Mouse (Mus musculus) layer of hippocampus, adult 2 months (tissue): ENCODE results near the gene Gm42372. TPM values are rescaled to one million over a fixed set of nuclear protein-coding genes. Genes with fewer than 3 reads are reported as not detected.

Source experiments
- DNase-seq, 2 experiments: peaks; one replicate each; pipeline ENCODE4 v3.0.0; 2022; ENCODE audit warnings: low spot score in 2 of 2
- H3K27ac ChIP-seq: fragments of 200-600 bp; 2 replicates; pipeline ENCODE4 v1.8.1; 2022
- H3K4me3 ChIP-seq: fragments of 200-600 bp; 2 replicates; pipeline ENCODE4 v1.8.1; 2022; ENCODE audit warnings: mild to moderate bottlenecking
- CTCF ChIP-seq: fragments of 200-600 bp; conservative IDR thresholded peaks from 2 replicates; pipeline ENCODE4 v1.8.1; 2022; ENCODE audit warnings: antibody characterized with exemption, mild to moderate bottlenecking, moderate library complexity
- total RNA-seq, 2 experiments: library from RNA; stranded (reverse); gene quantifications; 2 replicates each; pipeline ENCODE4 v1.2.3; 2021

Gene Gm42372
- total RNA-seq, 2 experiments from 2014 or later, result 52.3 to 55.5 TPM

- Histone ChIP-seq H3K4me3 (no peak overlapping the region), H3K27ac (no peak overlapping the region)
- TF ChIP-seq CTCF, result no peak
- no peak for DNase-seq
These were observed 39.3 kb downstream of the Gm42372 start for GRCm38 (mm10) chr7:17022176-17022575.

- Histone ChIP-seq H3K4me3 (no peak overlapping the region), H3K27ac (peak overlapping the region; percentile 62)
- no peak for TF ChIP-seq CTCF
- DNase-seq, result no peak
These were observed 40.8 kb downstream of the Gm42372 start for GRCm38 (mm10) chr7:17023701-17024100.

DNA sequence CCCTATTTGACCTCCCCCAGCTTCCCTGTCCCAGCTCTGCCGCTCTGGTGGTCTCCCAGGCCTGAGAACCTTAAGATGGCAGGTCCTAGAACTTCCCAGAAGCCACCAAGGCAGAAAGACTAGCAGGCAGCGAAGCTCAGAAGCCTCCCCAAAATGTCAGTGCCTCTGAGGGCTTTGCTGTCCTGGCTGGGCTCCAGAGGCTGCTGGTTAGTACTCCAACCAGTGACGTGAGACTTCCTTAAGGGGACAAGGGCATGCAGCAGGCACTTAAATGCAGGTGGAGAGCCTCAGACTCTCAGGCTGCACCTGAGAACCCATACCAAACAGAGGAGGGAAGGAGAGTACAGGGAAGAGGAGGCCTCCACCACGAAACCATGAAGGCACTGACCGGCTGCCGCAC lies 41.3 kb downstream of the Gm42372 start:
- TF ChIP-seq CTCF, result no peak
- no peak for DNase-seq
- Histone ChIP-seq H3K4me3 (no peak overlapping the region), H3K27ac (peak overlapping the region; percentile 62)

DNA sequence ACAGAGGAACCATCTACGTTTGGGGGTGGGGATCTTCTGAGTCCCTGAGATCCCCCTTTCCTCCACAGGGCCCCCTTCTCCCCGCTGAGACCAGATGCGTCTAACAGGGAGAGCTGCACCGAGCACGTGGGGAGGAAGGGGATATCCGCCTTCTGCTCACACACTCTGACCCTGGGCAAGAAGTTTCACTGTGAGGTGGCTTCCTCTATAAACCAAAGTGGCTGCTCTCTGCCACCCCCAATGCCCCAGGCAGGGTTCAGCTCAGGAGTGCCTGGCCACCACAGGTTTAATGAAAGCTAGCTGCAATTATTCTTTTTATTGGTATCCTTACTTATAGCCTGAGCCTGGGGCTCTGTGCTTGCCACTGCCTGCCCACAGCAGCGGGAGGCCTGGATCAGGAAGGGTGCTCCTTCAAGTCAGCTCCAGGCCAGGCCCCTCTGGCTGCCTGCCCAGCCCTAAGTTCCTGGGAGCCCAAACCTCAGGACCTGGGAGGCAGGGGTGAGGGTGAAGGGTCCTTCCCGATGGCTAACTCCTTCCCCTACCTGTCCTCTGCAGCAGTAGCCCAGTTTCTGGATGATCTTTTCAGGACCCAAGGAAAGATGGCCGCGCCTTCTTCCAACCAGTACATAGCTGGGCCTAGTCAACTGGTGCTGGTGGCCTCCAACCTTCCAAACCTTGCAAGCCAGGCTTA lies 42.1 kb downstream of the Gm42372 start:
- DNase-seq, result no peak
- H3K4me3 ChIP-seq, result no peak overlapping the region; the same call in 1 of the 2 replicates
- no peak for TF ChIP-seq CTCF
- H3K27ac ChIP-seq, result peak overlapping the region; percentile 62; the same call in 1 of the 2 replicates

DNA sequence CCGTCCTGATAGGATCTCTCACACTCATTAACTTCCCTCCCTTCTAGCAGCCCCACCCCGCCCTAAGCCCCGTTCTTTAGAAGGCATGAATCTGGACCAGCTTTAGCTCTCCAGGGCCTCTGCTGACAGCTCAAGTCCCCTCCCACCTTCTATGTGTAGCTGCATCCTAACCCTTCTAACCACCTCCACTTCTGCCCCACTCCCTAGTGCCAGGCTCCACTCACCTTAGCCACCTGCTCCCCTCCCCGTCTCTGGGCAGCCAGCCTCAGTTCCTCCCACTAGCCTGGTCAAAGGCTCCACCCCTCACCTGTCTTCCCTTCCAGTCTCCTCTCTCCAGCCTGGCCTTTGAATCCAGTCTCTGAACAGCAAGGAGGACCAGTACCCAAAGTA lies 42.6 kb downstream of the Gm42372 start:
- no peak overlapping the region; the same call in 1 of the 2 replicates for H3K4me3 ChIP-seq
- no peak for TF ChIP-seq CTCF
- no peak for DNase-seq
- peak overlapping the region; percentile 99; the same call in 1 of the 2 replicates for H3K27ac ChIP-seq

DNA sequence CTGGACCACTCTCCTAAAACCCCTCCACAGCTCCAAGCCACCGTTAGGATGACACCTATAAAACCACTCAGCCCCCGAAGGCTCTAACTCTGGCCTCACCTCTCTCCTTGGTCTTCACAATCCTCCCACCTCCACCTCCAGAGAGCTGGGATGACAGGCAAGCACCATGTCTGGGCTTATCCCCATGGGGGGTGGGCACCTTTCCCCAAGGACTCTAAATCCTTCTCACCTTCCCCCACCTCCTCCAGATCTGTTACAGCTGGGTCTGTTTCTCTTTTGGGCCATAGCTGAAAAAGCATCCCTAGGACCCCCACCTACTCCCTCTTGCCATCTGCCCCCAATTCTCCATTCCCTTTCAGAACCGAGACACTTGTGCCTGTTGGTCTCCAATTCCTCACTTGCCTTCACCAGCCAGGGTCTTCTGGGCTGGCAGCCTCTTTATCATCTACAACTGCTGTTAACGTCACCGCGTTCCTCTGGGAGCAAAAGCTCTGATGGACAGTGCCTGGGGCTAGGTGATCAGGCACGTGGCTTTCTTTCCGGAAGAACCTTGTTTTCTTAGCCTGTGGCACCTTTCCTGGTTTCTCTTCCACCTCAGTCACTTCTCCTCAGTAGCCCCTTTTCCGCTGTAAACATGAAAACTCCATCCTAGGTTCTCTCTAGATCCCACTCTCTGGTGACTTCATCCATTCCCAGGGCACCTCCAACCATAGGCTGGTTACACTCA lies 43.2 kb downstream of the Gm42372 start:
- Histone ChIP-seq H3K27ac (peak overlapping the region; percentile 99; the same call in 1 of the 2 replicates), H3K4me3 (peak overlapping the region; percentile 95)
- no peak for DNase-seq
- TF ChIP-seq CTCF, result no peak

DNA sequence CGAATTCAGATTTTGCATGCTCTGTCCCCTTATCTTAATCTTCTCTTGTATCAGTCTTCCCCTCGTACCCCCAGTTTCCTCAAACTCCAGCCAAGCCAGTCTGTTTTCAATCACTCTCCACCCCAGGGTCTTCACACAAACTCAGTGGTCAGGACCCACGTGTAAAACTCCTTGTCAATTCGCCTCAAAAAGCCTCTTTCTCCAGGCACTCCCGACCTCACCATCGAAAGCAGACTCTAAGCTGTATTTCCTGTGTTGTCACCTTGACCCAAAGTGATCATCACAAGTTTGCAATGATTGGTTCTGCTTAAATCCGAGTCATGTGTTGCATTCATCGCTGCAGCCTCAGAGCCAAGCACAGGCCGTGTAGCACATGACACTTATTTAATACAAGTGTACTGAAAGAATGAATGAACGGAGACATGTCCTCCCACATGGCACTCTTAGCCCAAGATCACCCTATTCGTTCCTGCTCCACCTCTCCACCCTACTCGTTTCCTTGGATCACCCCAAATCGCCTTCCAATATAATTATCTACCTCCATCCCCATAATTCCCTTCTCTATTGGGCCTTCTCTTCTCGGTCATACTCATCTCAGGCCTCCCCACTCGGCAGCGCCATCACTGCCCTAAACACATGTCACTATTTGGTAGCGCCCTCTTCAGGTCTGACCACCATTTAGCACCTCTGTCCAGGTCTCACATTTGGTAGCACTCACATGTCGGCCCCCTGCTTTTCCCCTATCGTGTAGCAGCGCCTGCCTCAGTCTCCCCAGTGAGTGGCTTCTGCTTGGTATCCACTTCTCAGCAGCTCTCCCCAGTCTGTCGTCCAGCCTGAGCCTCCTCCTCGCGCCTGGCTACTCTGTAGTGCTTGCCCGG lies 44.1 kb downstream of the Gm42372 start:
- peak; percentile 61 to 65 for DNase-seq
- Histone ChIP-seq H3K4me3 (peak overlapping the region; percentile 95), H3K27ac (peak overlapping the region; percentile 99)
- peak; percentile 79 for TF ChIP-seq CTCF

- peak within 1 kb of the TSS; percentile 99 for H3K27ac ChIP-seq
- peak within 1 kb of the TSS; percentile 95 for H3K4me3 ChIP-seq
- DNase-seq, result peak; percentile 81 to 88
- peak; percentile 1; the same call in 1 of the 2 replicates for TF ChIP-seq CTCF
These were observed 44.9 kb downstream of the Gm42372 start, which contains the start of gene Ppp5c for GRCm38 (mm10) chr7:17027588-17028343. Gene Ppp5c (minus strand): TSS chr7:17027924.

- no peak for DNase-seq
- Histone ChIP-seq H3K4me3 (no peak overlapping the region), H3K27ac (peak overlapping the region; percentile 99)
- no peak for TF ChIP-seq CTCF
These were observed 46.0 kb downstream of the Gm42372 start for GRCm38 (mm10) chr7:17028923-17029322.

- TF ChIP-seq CTCF, result no peak
- peak overlapping the region; percentile 11; the same call in 1 of the 2 replicates for H3K27ac ChIP-seq
- DNase-seq, result peak in 1 of 2 experiments; percentile 48
- H3K4me3 ChIP-seq, result no peak overlapping the region
These were observed 47.4 kb downstream of the Gm42372 start for GRCm38 (mm10) chr7:17030239-17030638.

Other genes with a start within 250 kb of the Gm42372 start
- gene Ap2s1, start 244.7 kb upstream of the Gm42372 start, total RNA-seq, result 100 to 1,000 TPM; 237 to 271 TPM
- 1 to 10 TPM; 3.5 to 4.7 TPM for gene Slc1a5, start 201.7 kb upstream of the Gm42372 start, total RNA-seq
- 100 to 1,000 TPM; 286 to 314 TPM for gene Strn4, start 167.2 kb upstream of the Gm42372 start, total RNA-seq
- 10 to 100 TPM; 46.7 to 49.5 TPM for gene Fkrp, start 166.4 kb upstream of the Gm42372 start, total RNA-seq
- gene Prkd2, start 140.2 kb upstream of the Gm42372 start, total RNA-seq, result 1 to 10 TPM; 6.5 to 7.3 TPM
- 100 to 1,000 TPM; 154 to 156 TPM for gene Dact3, start 107.8 kb upstream of the Gm42372 start, total RNA-seq
- gene Gng8, start 91.3 kb upstream of the Gm42372 start, total RNA-seq, result 1 to 10 TPM; 1.9 to 4.0 TPM
- gene Ptgir, start 76.6 kb upstream of the Gm42372 start, total RNA-seq, result under 1 TPM; 0.10 to 0.20 TPM
- 1,000 to 10,000 TPM; 2,074 to 2,160 TPM for gene Calm3, start 59.0 kb upstream of the Gm42372 start, total RNA-seq
- gene Pnmal2, start 38.4 kb upstream of the Gm42372 start, total RNA-seq, result 100 to 1,000 TPM; 348 to 373 TPM
- gene Pnmal1, start 23.4 kb upstream of the Gm42372 start, total RNA-seq, result 100 to 1,000 TPM; 103 to 121 TPM
- 1 to 10 TPM; 1.8 to 2.2 TPM for gene Ccdc8, start 9.6 kb downstream of the Gm42372 start, total RNA-seq
- 100 to 1,000 TPM; 148 to 155 TPM for gene Ppp5c, start 44.8 kb downstream of the Gm42372 start, total RNA-seq
- gene Hif3a, start 79.3 kb downstream of the Gm42372 start, total RNA-seq, result 10 to 100 TPM; 16.0 to 16.6 TPM
- gene Psg16, start 91.0 kb downstream of the Gm42372 start, total RNA-seq, result 1 to 10 TPM; 3.5 to 4.1 TPM
- not detected for gene Ceacam3, start 167.2 kb downstream of the Gm42372 start, total RNA-seq
- not detected for gene Psg29, start 220.4 kb downstream of the Gm42372 start, total RNA-seq